Mouse (Mus musculus): ENCODE measurements around the gene Rpf1. TPM values are rescaled to one million over a fixed set of nuclear protein-coding genes. Genes with fewer than 3 reads are reported as not detected.

The Rpf1 gene
- polyA plus RNA-seq (2014; fragmentation: Nextera tagmentation; extraction: Ambion mirVana): 65.1 and 69.8 TPM in 2 replicates

- H3K4me2 ChIP-seq (ENCODE audit: low read depth): peak within 1 kb of the TSS; percentile 73
- peak; percentile 95 for ATAC-seq (ENCODE audit: insufficient read depth, low FRiP score, low TSS enrichment)
- WGBS: under 1% methylated on average over 52 of the region's 82 CpGs
Measured at GRCm38 (mm10) chr3:146520798-146521651, at the start of gene Rpf1. Gene Rpf1 (minus strand): TSS chr3:146521429.

GRCm38 (mm10) chr3:146570939-146571338, 49.7 kb upstream of the Rpf1 start:
- H3K9me3 ChIP-seq (ENCODE audit: control insufficient read depth, low read length): no peaks in the 10 kb centered on the region
- H3K27ac ChIP-seq (ENCODE audit: low read depth, low read length): no peak overlapping the region
- no peak overlapping the region for H3K4me2 ChIP-seq (ENCODE audit: low read depth)
- no peaks in the 10 kb centered on the region for H3K27me3 ChIP-seq (ENCODE audit: control insufficient read depth, insufficient read depth, low read length)
- no peaks in the 10 kb centered on the region for H3K36me3 ChIP-seq (ENCODE audit: control insufficient read depth, insufficient read depth, low read length)
- WGBS: 90% methylated on average over 6 of the region's 6 CpGs
- H3K4me3 ChIP-seq (ENCODE audit: low read depth, low read length): no peak overlapping the region
- H3K4me1 ChIP-seq (ENCODE audit: control insufficient read depth, insufficient read depth, low read length): no peaks in the 10 kb centered on the region
- ATAC-seq (ENCODE audit: insufficient read depth, low FRiP score, low TSS enrichment) (no peak), DNase-seq (ENCODE audit: low spot score) (no peak)
- H3K9ac ChIP-seq (ENCODE audit: low read length): no peak overlapping the region

More at GRCm38 (mm10) chr3:146520798-146521651, at the start of gene Rpf1:
- Histone ChIP-seq H3K36me3 (ENCODE audit: control insufficient read depth, insufficient read depth, low read length) (peaks cover 4% of the 10 kb centered on the region), H3K4me1 (ENCODE audit: control insufficient read depth, insufficient read depth, low read length) (peaks cover 3% of the 10 kb centered on the region; the same call in 1 of the 2 replicates), H3K9me3 (ENCODE audit: control insufficient read depth, low read length) (no peaks in the 10 kb centered on the region), H3K9ac (ENCODE audit: low read length) (peak within 1 kb of the TSS; percentile 94), H3K27me3 (ENCODE audit: control insufficient read depth, insufficient read depth, low read length) (no peaks in the 10 kb centered on the region), H3K27ac (ENCODE audit: low read depth, low read length) (peak within 1 kb of the TSS; percentile 92), H3K4me3 (ENCODE audit: low read depth, low read length) (peak within 1 kb of the TSS; percentile 68)
- DNase-seq (ENCODE audit: low spot score): peak; percentile 91

GRCm38 (mm10) chr3:146570148-146570782, 49.0 kb upstream of the Rpf1 start, which contains the start of gene Uox:
Gene Uox (plus strand): TSS chr3:146570426.
- Histone ChIP-seq H3K4me1 (ENCODE audit: control insufficient read depth, insufficient read depth, low read length) (no peaks in the 10 kb centered on the region), H3K36me3 (ENCODE audit: control insufficient read depth, insufficient read depth, low read length) (no peaks in the 10 kb centered on the region), H3K9ac (ENCODE audit: low read length) (no peak within 1 kb of the TSS), H3K4me3 (ENCODE audit: low read depth, low read length) (no peak within 1 kb of the TSS), H3K27me3 (ENCODE audit: control insufficient read depth, insufficient read depth, low read length) (no peaks in the 10 kb centered on the region), H3K4me2 (ENCODE audit: low read depth) (no peak within 1 kb of the TSS), H3K9me3 (ENCODE audit: control insufficient read depth, low read length) (no peaks in the 10 kb centered on the region), H3K27ac (ENCODE audit: low read depth, low read length) (no peak within 1 kb of the TSS)
- no peak for ATAC-seq (ENCODE audit: insufficient read depth, low FRiP score, low TSS enrichment)
- DNase-seq (ENCODE audit: low spot score): no peak
- WGBS: 86% methylated on average over 10 of the region's 10 CpGs

- WGBS: 88% methylated on average over 3 of the region's 3 CpGs
Measured at GRCm38 (mm10) chr3:146569594-146569993, 48.4 kb upstream of the Rpf1 start.

GRCm38 (mm10) chr3:146567884-146568530, 46.8 kb upstream of the Rpf1 start:
- Histone ChIP-seq H3K36me3 (ENCODE audit: control insufficient read depth, insufficient read depth, low read length) (no peaks in the 10 kb centered on the region), H3K4me1 (ENCODE audit: control insufficient read depth, insufficient read depth, low read length) (no peaks in the 10 kb centered on the region), H3K9me3 (ENCODE audit: control insufficient read depth, low read length) (no peaks in the 10 kb centered on the region), H3K4me3 (ENCODE audit: low read depth, low read length) (no peak overlapping the region), H3K4me2 (ENCODE audit: low read depth) (no peak overlapping the region), H3K9ac (ENCODE audit: low read length) (no peak overlapping the region), H3K27me3 (ENCODE audit: control insufficient read depth, insufficient read depth, low read length) (no peaks in the 10 kb centered on the region), H3K27ac (ENCODE audit: low read depth, low read length) (no peak overlapping the region)
- 80% methylated on average over 9 of the region's 9 CpGs for WGBS
- no peak for DNase-seq (ENCODE audit: low spot score)
- no peak for ATAC-seq (ENCODE audit: insufficient read depth, low FRiP score, low TSS enrichment)

More at GRCm38 (mm10) chr3:146569594-146569993, 48.4 kb upstream of the Rpf1 start:
- no peaks in the 10 kb centered on the region for H3K27me3 ChIP-seq (ENCODE audit: control insufficient read depth, insufficient read depth, low read length)
- no peak overlapping the region for H3K4me2 ChIP-seq (ENCODE audit: low read depth)
- DNase-seq (ENCODE audit: low spot score) (no peak), ATAC-seq (ENCODE audit: insufficient read depth, low FRiP score, low TSS enrichment) (no peak)
- no peaks in the 10 kb centered on the region for H3K4me1 ChIP-seq (ENCODE audit: control insufficient read depth, insufficient read depth, low read length)
- H3K4me3 ChIP-seq (ENCODE audit: low read depth, low read length): no peak overlapping the region
- no peaks in the 10 kb centered on the region for H3K36me3 ChIP-seq (ENCODE audit: control insufficient read depth, insufficient read depth, low read length)
- H3K27ac ChIP-seq (ENCODE audit: low read depth, low read length): no peak overlapping the region
- H3K9ac ChIP-seq (ENCODE audit: low read length): no peak overlapping the region
- H3K9me3 ChIP-seq (ENCODE audit: control insufficient read depth, low read length): no peaks in the 10 kb centered on the region

- Histone ChIP-seq H3K36me3 (ENCODE audit: control insufficient read depth, insufficient read depth, low read length) (no peaks in the 10 kb centered on the region), H3K9me3 (ENCODE audit: control insufficient read depth, low read length) (no peaks in the 10 kb centered on the region), H3K9ac (ENCODE audit: low read length) (no peak overlapping the region), H3K4me2 (ENCODE audit: low read depth) (no peak overlapping the region), H3K4me3 (ENCODE audit: low read depth, low read length) (no peak overlapping the region), H3K27me3 (ENCODE audit: control insufficient read depth, insufficient read depth, low read length) (no peaks in the 10 kb centered on the region), H3K27ac (ENCODE audit: low read depth, low read length) (no peak overlapping the region), H3K4me1 (ENCODE audit: control insufficient read depth, insufficient read depth, low read length) (no peaks in the 10 kb centered on the region)
- ATAC-seq (ENCODE audit: insufficient read depth, low FRiP score, low TSS enrichment) (no peak), DNase-seq (ENCODE audit: low spot score) (no peak)
- 78% methylated on average over 7 of the region's 7 CpGs for WGBS
Measured at GRCm38 (mm10) chr3:146567366-146567765, 46.1 kb upstream of the Rpf1 start.

GRCm38 (mm10) chr3:146565065-146565411, 43.8 kb upstream of the Rpf1 start:
- Histone ChIP-seq H3K4me1 (ENCODE audit: control insufficient read depth, insufficient read depth, low read length) (no peaks in the 10 kb centered on the region), H3K36me3 (ENCODE audit: control insufficient read depth, insufficient read depth, low read length) (no peaks in the 10 kb centered on the region), H3K9me3 (ENCODE audit: control insufficient read depth, low read length) (no peaks in the 10 kb centered on the region), H3K4me3 (ENCODE audit: low read depth, low read length) (no peak overlapping the region), H3K27me3 (ENCODE audit: control insufficient read depth, insufficient read depth, low read length) (no peaks in the 10 kb centered on the region), H3K4me2 (ENCODE audit: low read depth) (no peak overlapping the region), H3K27ac (ENCODE audit: low read depth, low read length) (no peak overlapping the region), H3K9ac (ENCODE audit: low read length) (no peak overlapping the region)
- DNase-seq (ENCODE audit: low spot score) (no peak), ATAC-seq (ENCODE audit: insufficient read depth, low FRiP score, low TSS enrichment) (no peak)
- 91% methylated on average over 1 of the region's 1 CpGs for WGBS

- ATAC-seq (ENCODE audit: insufficient read depth, low FRiP score, low TSS enrichment) (peak; percentile 16; the same call in 1 of the 2 replicates), DNase-seq (ENCODE audit: low spot score) (peak; percentile 84)
- Histone ChIP-seq H3K9me3 (ENCODE audit: control insufficient read depth, low read length) (no peaks in the 10 kb centered on the region), H3K36me3 (ENCODE audit: control insufficient read depth, insufficient read depth, low read length) (no peaks in the 10 kb centered on the region), H3K27me3 (ENCODE audit: control insufficient read depth, insufficient read depth, low read length) (no peaks in the 10 kb centered on the region), H3K27ac (ENCODE audit: low read depth, low read length) (no peak overlapping the region), H3K4me2 (ENCODE audit: low read depth) (no peak overlapping the region), H3K9ac (ENCODE audit: low read length) (no peak overlapping the region), H3K4me3 (ENCODE audit: low read depth, low read length) (no peak overlapping the region), H3K4me1 (ENCODE audit: control insufficient read depth, insufficient read depth, low read length) (no peaks in the 10 kb centered on the region)
- 43% methylated on average over 14 of the region's 14 CpGs for WGBS
Measured at GRCm38 (mm10) chr3:146564268-146565064, 43.2 kb upstream of the Rpf1 start.
